Mouse (Mus musculus) small intestine, adult 2 months (tissue): Measurements from ENCODE around the gene Trpm1. TPM values are rescaled to one million over a fixed set of nuclear protein-coding genes. Genes with fewer than 3 reads are reported as not detected.

Experiments used
- H3K27ac ChIP-seq: fragments of 200-500 bp; 2 replicates; pipeline ENCODE4 v1.5.1; 2012; ENCODE audit warnings: low read depth, low read length, control low read depth, inconsistent platforms; ENCODE audit not compliant: insufficient read depth
- H3K27me3 ChIP-seq: fragments of 200-500 bp; 2 replicates; pipeline ENCODE4 v1.6.1; 2012; ENCODE audit warnings: mild to moderate bottlenecking, moderate library complexity, low read length, inconsistent platforms; ENCODE audit not compliant: control insufficient read depth, insufficient read depth
- H3K36me3 ChIP-seq: fragments of 200-500 bp; 2 replicates; pipeline ENCODE4 v1.6.1; 2012; ENCODE audit warnings: mild to moderate bottlenecking, low read length, control low read depth, inconsistent platforms; ENCODE audit not compliant: control insufficient read depth, insufficient read depth
- H3K4me1 ChIP-seq: fragments of 200-500 bp; 2 replicates; pipeline ENCODE4 v1.6.1; 2012; ENCODE audit warnings: low read length, inconsistent platforms, mixed read lengths; ENCODE audit not compliant: control insufficient read depth, insufficient read depth, insufficient read length
- H3K4me3 ChIP-seq: fragments of 200-500 bp; 2 replicates; pipeline ENCODE4 v1.5.1; 2012; ENCODE audit warnings: low read depth, mild to moderate bottlenecking, control low read depth, inconsistent platforms, low read length, moderate library complexity
- CTCF ChIP-seq: fragments of 200-500 bp; IDR thresholded peaks from 2 replicates; pipeline ENCODE4 v1.5.1; 2012; ENCODE audit warnings: low read depth, mild to moderate bottlenecking, control low read depth, inconsistent platforms, low read length, moderate library complexity, mixed read lengths; ENCODE audit not compliant: insufficient replicate concordance, insufficient read length; ENCODE audit errors: extremely low read depth
- POLR2A ChIP-seq: fragments of 200-500 bp; IDR thresholded peaks from 2 replicates; pipeline ENCODE4 v1.6.1; 2012; ENCODE audit warnings: low read depth, mild to moderate bottlenecking, control low read depth, inconsistent platforms, low read length, moderate library complexity
- WGBS: fragments of 180-500 bp; shearing (Covaris S2); methylation state at CpG from one replicate; pipeline ENCODE4 v1.1.7; 2018; 5-methylcytosine and 5-hydroxymethylcytosine counted together
- polyA plus RNA-seq: library from polyadenylated mRNA; depleted of rRNA; stranded (reverse); fragments of >200 nt; gene quantifications from 2 replicates; pipeline ENCODE4 v1.2.3, GENCODE M21; 2012

The Trpm1 gene
- polyA plus RNA-seq, 1 experiment = 0.05 TPM

DNA sequence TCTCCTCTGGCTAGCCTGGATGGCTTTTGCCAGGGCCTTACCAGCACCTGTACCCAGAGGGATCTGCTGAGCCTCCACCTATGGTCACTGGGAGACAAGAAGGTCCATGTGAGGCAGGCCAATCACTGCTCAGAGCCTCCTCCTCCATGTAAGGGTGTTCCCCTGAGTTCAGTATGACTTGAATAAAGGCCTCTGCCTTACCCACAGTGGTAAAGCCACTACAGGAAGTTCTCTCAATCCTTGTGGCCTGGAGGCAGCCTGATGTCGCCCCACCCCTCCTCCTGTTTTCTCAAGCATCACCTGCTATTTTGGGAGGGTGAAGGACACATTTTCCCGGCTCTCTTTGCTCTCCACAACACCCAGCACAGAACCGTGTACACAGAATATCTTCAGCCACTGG is 42.5 kb downstream of the Trpm1 start:
- H3K27me3 ChIP-seq = no peaks in the 10 kb centered on the region
- no peak overlapping the region for H3K27ac ChIP-seq
- 61% methylated on average over 3 of the region's 3 CpGs for WGBS
- H3K36me3 ChIP-seq = no peaks in the 10 kb centered on the region
- H3K4me3 ChIP-seq = no peak overlapping the region
- no peaks in the 10 kb centered on the region for H3K4me1 ChIP-seq
- TF ChIP-seq CTCF = no peak
- TF ChIP-seq POLR2A = no peak

- H3K27me3 ChIP-seq = no peaks in the 10 kb centered on the region
- H3K27ac ChIP-seq = no peak overlapping the region
- 64% methylated on average over 5 of the region's 5 CpGs for WGBS
- no peak overlapping the region for H3K4me3 ChIP-seq
- no peaks in the 10 kb centered on the region for H3K4me1 ChIP-seq
- H3K36me3 ChIP-seq = no peaks in the 10 kb centered on the region
- TF ChIP-seq CTCF = no peak
- no peak for TF ChIP-seq POLR2A
Measured at GRCm38 (mm10) chr7:64208700-64209099, 55.1 kb downstream of the Trpm1 start.

GRCm38 (mm10) chr7:64212870-64213269 is 59.2 kb downstream of the Trpm1 start:
- no peak overlapping the region for H3K4me3 ChIP-seq
- H3K4me1 ChIP-seq = no peaks in the 10 kb centered on the region
- no peaks in the 10 kb centered on the region for H3K36me3 ChIP-seq
- TF ChIP-seq CTCF = no peak
- TF ChIP-seq POLR2A = no peak
- H3K27ac ChIP-seq = no peak overlapping the region
- no peaks in the 10 kb centered on the region for H3K27me3 ChIP-seq
- 59% methylated on average over 4 of the region's 4 CpGs for WGBS

- H3K27me3 ChIP-seq = no peaks in the 10 kb centered on the region
- no peak overlapping the region for H3K4me3 ChIP-seq
- no peak overlapping the region for H3K27ac ChIP-seq
- H3K4me1 ChIP-seq = no peaks in the 10 kb centered on the region
- WGBS = 62% methylated on average over 4 of the region's 4 CpGs
- H3K36me3 ChIP-seq = no peaks in the 10 kb centered on the region
- no peak for TF ChIP-seq CTCF
- TF ChIP-seq POLR2A = no peak
Measured at GRCm38 (mm10) chr7:64214066-64214465, 60.4 kb downstream of the Trpm1 start.

DNA sequence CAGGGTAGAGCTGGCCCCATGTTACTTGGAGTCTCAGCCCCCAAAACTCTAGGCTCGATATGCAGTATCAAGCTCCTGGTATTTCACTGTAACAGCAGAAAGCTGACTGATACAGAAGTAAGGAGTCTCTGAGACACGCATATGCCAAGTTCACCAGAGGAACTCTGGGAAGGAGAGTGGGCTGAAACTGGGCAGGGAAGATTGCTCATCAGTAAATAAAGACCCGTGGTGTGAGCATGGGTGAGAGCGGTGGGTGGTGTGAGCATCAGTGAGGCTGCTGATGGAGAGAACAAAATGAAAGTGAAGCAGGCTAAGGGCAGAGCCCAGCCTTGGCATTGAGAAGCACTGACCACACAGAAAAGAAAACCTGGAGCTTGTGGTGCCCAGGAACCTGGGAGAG is 62.0 kb downstream of the Trpm1 start:
- H3K27ac ChIP-seq = no peak overlapping the region
- no peak overlapping the region for H3K4me3 ChIP-seq
- H3K4me1 ChIP-seq = no peaks in the 10 kb centered on the region
- WGBS = 67% methylated on average over 4 of the region's 4 CpGs
- no peaks in the 10 kb centered on the region for H3K27me3 ChIP-seq
- H3K36me3 ChIP-seq = no peaks in the 10 kb centered on the region
- TF ChIP-seq POLR2A = no peak
- TF ChIP-seq CTCF = no peak

DNA sequence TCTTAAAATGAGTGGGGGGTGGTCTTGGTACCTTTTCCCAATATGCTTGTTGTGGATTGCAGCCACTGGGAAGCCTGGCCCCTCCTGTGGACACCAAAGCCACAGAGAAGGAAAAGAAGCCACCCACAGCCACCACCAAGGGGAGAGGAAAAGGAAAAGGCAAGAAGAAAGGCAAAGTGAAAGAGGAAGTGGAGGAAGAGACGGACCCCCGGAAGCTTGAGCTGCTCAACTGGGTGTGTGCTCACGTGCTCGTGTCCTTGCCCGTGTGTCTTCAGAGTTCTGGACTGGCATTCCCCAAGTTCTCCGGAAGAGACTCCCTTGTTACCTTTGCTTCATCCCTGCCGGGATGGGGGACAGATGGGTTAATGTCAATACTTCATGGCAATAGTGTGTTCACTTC is 63.8 kb downstream of the Trpm1 start:
- WGBS = 84% methylated on average over 7 of the region's 7 CpGs
- no peak overlapping the region for H3K27ac ChIP-seq
- no peaks in the 10 kb centered on the region for H3K27me3 ChIP-seq
- H3K36me3 ChIP-seq = no peaks in the 10 kb centered on the region
- H3K4me3 ChIP-seq = no peak overlapping the region
- TF ChIP-seq CTCF = no peak
- no peak for TF ChIP-seq POLR2A
- H3K4me1 ChIP-seq = no peaks in the 10 kb centered on the region

DNA sequence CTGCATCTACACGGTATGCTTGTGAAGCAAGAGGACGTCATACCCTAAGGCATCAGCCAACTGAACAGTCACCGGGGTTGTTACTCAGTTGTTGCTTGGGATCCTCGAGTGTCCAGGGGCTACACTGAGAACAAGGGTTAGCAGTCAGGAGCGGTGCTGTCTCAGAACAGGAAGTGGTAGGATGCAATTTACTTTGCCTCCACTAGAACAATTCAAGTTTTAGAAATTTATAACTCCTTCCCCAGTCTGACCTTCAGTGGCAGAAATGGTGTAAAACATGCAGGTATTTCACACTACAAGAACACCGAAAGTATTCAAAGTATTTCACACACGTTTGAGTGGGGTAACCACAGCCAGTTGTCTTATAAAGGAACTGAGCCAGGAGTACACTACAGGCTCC is 66.1 kb downstream of the Trpm1 start:
- TF ChIP-seq CTCF (no peak), POLR2A (no peak)
- no peaks in the 10 kb centered on the region for H3K36me3 ChIP-seq
- WGBS = 71% methylated on average over 7 of the region's 7 CpGs
- H3K27ac ChIP-seq = no peak overlapping the region
- no peak overlapping the region for H3K4me3 ChIP-seq
- H3K4me1 ChIP-seq = no peaks in the 10 kb centered on the region
- no peaks in the 10 kb centered on the region for H3K27me3 ChIP-seq

DNA sequence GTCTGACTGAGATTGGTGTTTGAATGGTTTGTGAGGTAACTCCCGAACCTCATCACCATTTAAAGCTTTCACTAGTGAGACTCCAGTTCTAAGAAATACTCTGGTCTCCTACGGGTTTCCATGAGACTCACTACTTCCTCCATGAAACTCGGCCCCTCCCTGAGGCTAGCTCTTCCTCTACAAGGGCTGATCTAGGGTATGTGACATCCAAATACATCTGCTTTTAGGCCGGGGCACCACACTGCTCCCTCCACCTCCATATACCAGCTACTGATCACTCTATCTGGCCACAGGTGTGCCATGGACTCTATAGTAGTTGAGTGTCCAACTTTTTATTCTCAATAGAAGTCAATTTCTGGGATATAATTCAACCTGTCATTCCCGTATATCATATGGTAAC is 69.6 kb downstream of the Trpm1 start:
- Histone ChIP-seq H3K4me1 (no peaks in the 10 kb centered on the region), H3K27ac (no peak overlapping the region), H3K4me3 (no peak overlapping the region), H3K27me3 (no peaks in the 10 kb centered on the region), H3K36me3 (no peaks in the 10 kb centered on the region)
- TF ChIP-seq CTCF = no peak
- no peak for TF ChIP-seq POLR2A
- 80% methylated on average over 5 of the region's 5 CpGs for WGBS
